Mouse (Mus musculus) G1E (cell line): ENCODE data around the gene Mllt1. TPM values are rescaled to one million over a fixed set of nuclear protein-coding genes. Genes with fewer than 3 reads are reported as not detected.
"Not testable (repeated sequence)": the region's sequence is repeated elsewhere in the genome, so short reads cannot be mapped to it uniquely, and the experiment has no call there.

Source experiments
- ATAC-seq: 2 replicates; pipeline ENCODE4 v1.8.0; 2016; ENCODE audit warnings: mild to moderate bottlenecking; ENCODE audit not compliant: insufficient number of reproducible peaks, poor library complexity, low FRiP score, severe bottlenecking; ENCODE audit errors: extremely low read depth
- DNase-seq: peaks from one replicate; pipeline ENCODE4 v3.0.0; 2012; ENCODE audit warnings: low spot score
- H3K27me3 ChIP-seq: 2 replicates; pipeline ENCODE4 v1.6.1; 2012; ENCODE audit warnings: mild to moderate bottlenecking, low read length, inconsistent platforms; ENCODE audit not compliant: insufficient read depth
- H3K36me3 ChIP-seq: replicated peaks from 2 replicates; pipeline ENCODE3; 2012; ENCODE audit warnings: mild to moderate bottlenecking, inconsistent platforms
- H3K4me1 ChIP-seq: 2 replicates; pipeline ENCODE4 v1.6.1; 2012; ENCODE audit warnings: low read depth, low read length, inconsistent platforms, mixed read lengths; ENCODE audit not compliant: insufficient read depth
- H3K4me3 ChIP-seq: 2 replicates; pipeline ENCODE4 v1.5.1; 2012; ENCODE audit warnings: low read depth, mild to moderate bottlenecking, inconsistent platforms, low read length, moderate library complexity, mixed read lengths
- H3K9me3 ChIP-seq: replicated peaks from 2 replicates; pipeline ENCODE4 v1.6.1; 2012; ENCODE audit warnings: inconsistent platforms
- CTCF ChIP-seq: IDR thresholded peaks from 2 replicates; pipeline ENCODE4 v1.5.1; 2012; ENCODE audit warnings: low read depth, low read length, inconsistent platforms, mixed read lengths
- GATA1 ChIP-seq: IDR thresholded peaks from 2 replicates; pipeline ENCODE4 v1.6.1; 2012; ENCODE audit warnings: borderline replicate concordance, low read length, inconsistent platforms, mixed read lengths
- GATA2 ChIP-seq: IDR thresholded peaks from 2 replicates; pipeline ENCODE4 v1.6.1; 2012; ENCODE audit warnings: low read depth, low read length, inconsistent platforms, borderline replicate concordance
- POLR2AphosphoS5 ChIP-seq: IDR thresholded peaks from 2 replicates; pipeline ENCODE4 v1.6.1; 2012; ENCODE audit warnings: low read depth, low read length, inconsistent platforms; ENCODE audit not compliant: insufficient replicate concordance
- TAL1 ChIP-seq: conservative IDR thresholded peaks from 2 replicates; pipeline ENCODE4 v1.6.1; 2012; ENCODE audit warnings: low read depth, low read length, inconsistent platforms, mixed read lengths
- polyA plus RNA-seq: library from polyadenylated mRNA; stranded (reverse); fragments of >175 nt; gene quantifications from 2 replicates; pipeline ENCODE4 v1.2.3, GENCODE M21; 2012
- total RNA-seq, 2 experiments: library from RNA; stranded (forward) in 1 of 2; stranded (reverse) in 1 of 2; fragments of 200-1000 nt in 1 of 2; fragments of >200 nt in 1 of 2; fragmentation: Nextera tagmentation in 1 of 2; gene quantifications; 2 replicates each; pipeline ENCODE4 v1.2.3; 2014 to 2017

Gene Mllt1
- total and polyA plus RNA-seq, 3 experiments, result 8.2 to 75.9 (median 22.1) TPM

DNA sequence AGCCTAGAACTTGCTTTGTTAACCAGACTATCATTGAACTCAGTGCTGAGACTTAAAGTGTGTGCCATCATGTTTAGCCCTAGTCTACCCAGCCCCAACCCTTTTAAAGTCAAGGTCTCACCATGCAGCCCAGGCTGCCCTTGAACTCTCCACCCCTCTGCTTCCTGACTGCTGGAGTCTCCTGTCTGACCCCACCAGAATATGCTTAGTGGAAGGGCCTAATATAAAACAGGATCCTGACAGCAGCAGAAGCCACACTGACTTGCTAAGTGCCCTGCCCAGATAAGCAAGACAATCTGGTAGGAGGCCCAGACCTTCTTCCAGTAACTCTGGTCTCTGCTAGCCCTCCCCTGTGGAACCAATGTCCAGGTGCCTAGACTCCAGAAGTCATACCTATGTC is 6.1 kb downstream of the Mllt1 start:
- ATAC-seq (no peak), DNase-seq (no peak)
- TF ChIP-seq GATA1 (no peak), GATA2 (no peak), CTCF (no peak), POLR2AphosphoS5 (no peak), TAL1 (no peak)
- Histone ChIP-seq H3K36me3 (peaks cover 78% of the 10 kb centered on the region), H3K4me1 (peaks cover 28% of the 10 kb centered on the region), H3K9me3 (no peaks in the 10 kb centered on the region), H3K27me3 (no peaks in the 10 kb centered on the region), H3K4me3 (no peak overlapping the region)

- no peak for DNase-seq
- TF ChIP-seq POLR2AphosphoS5, result no peak
- TF ChIP-seq TAL1, result no peak
- no peak for TF ChIP-seq GATA1
- no peak for TF ChIP-seq CTCF
- TF ChIP-seq GATA2, result no peak
- Histone ChIP-seq H3K4me1 (peaks cover 13% of the 10 kb centered on the region), H3K36me3 (peaks cover 74% of the 10 kb centered on the region), H3K27me3 (no peaks in the 10 kb centered on the region), H3K4me3 (no peak overlapping the region), H3K9me3 (no peaks in the 10 kb centered on the region)
- ATAC-seq, result no peak
Measured at GRCm38 (mm10) chr17:56925998-56926397, 9.2 kb downstream of the Mllt1 start.

- TF ChIP-seq TAL1 (no peak), CTCF (no peak), POLR2AphosphoS5 (no peak), GATA2 (no peak), GATA1 (no peak)
- Histone ChIP-seq H3K36me3 (peaks cover 76% of the 10 kb centered on the region), H3K4me1 (0 out of 2 replicates have a peak, but pooled peaks cover 2% of the 10 kb centered on the region), H3K4me3 (no peak overlapping the region), H3K27me3 (no peaks in the 10 kb centered on the region), H3K9me3 (no peaks in the 10 kb centered on the region)
- DNase-seq (no peak), ATAC-seq (no peak)
Measured at GRCm38 (mm10) chr17:56919725-56920124, 15.5 kb downstream of the Mllt1 start.

DNA sequence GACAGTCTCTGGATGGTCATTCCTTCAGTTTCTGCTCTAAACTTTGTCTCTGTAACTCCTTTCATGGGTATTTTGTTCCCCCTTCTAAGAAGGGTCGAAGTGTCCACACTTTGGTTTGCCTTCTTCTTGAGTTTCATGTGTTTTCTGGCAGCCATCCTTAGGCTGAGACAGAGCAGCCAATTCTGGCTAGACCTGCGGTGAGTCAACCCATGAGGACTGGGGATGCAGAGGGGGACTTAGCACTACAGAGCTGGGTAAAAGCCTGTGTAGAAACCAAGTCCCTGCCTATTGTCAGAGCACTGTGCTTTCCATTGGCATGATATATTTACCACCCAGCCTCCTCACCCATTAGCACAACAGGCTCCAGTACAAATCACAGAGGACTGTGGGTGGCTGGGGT is 18.0 kb downstream of the Mllt1 start:
- ATAC-seq (no peak), DNase-seq (no peak)
- Histone ChIP-seq H3K27me3 (no peaks in the 10 kb centered on the region), H3K36me3 (peaks cover 82% of the 10 kb centered on the region), H3K4me1 (peaks cover 10% of the 10 kb centered on the region; the same call in 1 of the 2 replicates), H3K9me3 (no peaks in the 10 kb centered on the region), H3K4me3 (no peak overlapping the region)
- no peak for TF ChIP-seq CTCF
- no peak for TF ChIP-seq GATA2
- no peak for TF ChIP-seq TAL1
- no peak for TF ChIP-seq GATA1
- TF ChIP-seq POLR2AphosphoS5, result no peak

DNA sequence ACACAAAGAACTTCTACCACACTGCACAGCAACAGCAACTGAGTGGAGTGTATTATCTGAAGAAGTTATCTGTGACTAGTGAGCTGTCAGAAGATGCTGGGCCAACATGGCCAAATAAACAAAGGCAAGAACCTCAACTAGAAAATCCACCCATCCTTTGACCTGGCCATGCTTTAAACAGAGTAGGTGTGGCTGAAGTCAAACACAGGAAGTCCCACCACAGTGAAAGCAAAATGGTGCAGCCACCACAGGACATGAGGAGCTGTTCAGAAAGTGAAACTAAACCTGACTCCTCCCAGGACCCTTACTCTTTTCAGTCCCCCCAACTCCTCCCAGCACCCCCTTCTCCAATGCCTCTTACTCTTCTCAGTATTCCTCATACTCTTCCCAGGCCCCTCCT is 21.8 kb downstream of the Mllt1 start:
- Histone ChIP-seq H3K4me3 (no peak overlapping the region), H3K4me1 (peaks cover 8% of the 10 kb centered on the region; the same call in 1 of the 2 replicates), H3K36me3 (peaks cover 78% of the 10 kb centered on the region), H3K9me3 (no peaks in the 10 kb centered on the region), H3K27me3 (no peaks in the 10 kb centered on the region)
- DNase-seq, result no peak
- no peak for ATAC-seq
- TF ChIP-seq POLR2AphosphoS5 (no peak), GATA1 (no peak)

DNA sequence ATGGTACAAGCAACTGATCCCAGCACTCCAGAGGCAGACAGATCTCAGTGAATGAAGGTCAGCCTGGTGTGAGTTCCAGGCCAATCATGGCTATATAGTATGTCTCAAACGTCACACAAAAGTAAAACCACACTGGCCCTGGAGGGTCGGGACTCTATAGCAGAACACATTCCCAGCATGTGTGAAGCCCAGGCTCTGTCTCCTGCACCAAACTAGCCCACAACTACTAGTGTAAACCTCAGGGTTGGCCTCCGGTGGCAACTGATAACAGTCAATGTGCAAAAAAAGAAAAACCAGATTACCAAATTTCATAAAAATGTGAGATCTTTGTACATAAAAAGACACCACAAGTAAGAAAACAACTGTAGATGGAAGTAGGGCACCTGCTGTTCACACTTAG is 22.2 kb downstream of the Mllt1 start:
- peaks cover 80% of the 10 kb centered on the region for H3K36me3 ChIP-seq
- ATAC-seq (no peak), DNase-seq (no peak)
- no peak for TF ChIP-seq GATA1
- TF ChIP-seq CTCF, result no peak
- no peak for TF ChIP-seq POLR2AphosphoS5
- TF ChIP-seq GATA2, result no peak
- TF ChIP-seq TAL1, result no peak
- no peaks in the 10 kb centered on the region for H3K9me3 ChIP-seq
- H3K4me3 ChIP-seq, result no peak overlapping the region
- H3K4me1 ChIP-seq, result peaks cover 8% of the 10 kb centered on the region; the same call in 1 of the 2 replicates
- H3K27me3 ChIP-seq, result no peaks in the 10 kb centered on the region

GRCm38 (mm10) chr17:56909764-56910163 is 25.5 kb downstream of the Mllt1 start:
- not testable (repeated sequence) for H3K27me3 ChIP-seq, H3K4me3 ChIP-seq, ATAC-seq, DNase-seq, H3K9me3 ChIP-seq
- H3K4me1 ChIP-seq, result peaks cover 27% of the 10 kb centered on the region
- H3K36me3 ChIP-seq, result peaks cover 84% of the 10 kb centered on the region
